Mouse (Mus musculus): ENCODE data around the gene Phf21a. TPM values are rescaled to one million over a fixed set of nuclear protein-coding genes. Genes with fewer than 3 reads are reported as not detected.

The Phf21a gene
- polyA plus RNA-seq, 1 experiment: 52.8 TPM

DNA sequence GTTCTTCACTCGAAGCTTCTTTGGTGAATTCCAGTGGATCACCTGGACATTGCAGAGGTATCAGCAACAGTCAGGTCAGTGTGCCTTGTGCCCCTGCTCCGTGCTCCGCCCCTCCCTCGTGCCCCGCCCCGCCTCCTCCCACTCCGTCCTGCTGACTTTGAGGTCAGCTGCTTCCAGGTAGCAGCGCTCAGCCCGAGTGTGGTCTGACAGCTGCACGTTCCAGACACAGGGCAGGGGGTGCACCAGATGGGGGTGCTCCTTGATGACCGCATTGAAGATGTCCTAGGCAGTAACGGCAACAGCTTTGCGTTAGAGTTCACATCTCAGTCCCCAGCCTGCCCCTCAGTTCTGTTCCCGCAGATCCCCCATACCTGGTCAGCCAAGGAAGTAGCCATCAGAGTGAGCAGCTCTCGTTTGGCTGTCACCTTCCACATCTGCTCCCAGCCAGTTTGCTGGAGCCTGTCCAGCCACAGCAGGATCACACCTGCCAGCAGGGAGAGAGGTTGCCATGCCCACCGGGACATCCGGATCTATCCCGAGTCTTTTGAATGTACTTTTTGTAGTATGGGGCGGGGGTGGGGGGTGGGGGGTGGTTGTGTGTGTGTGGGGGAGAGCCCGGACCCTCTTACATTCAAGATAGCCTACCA lies 274.6 kb downstream of the Phf21a start:
- Histone ChIP-seq H3K4me3 (replicated peaks; ENCODE audit: control insufficient read depth, low read depth, low read length) (no peak overlapping the region), H3K4me1 (ENCODE audit: control insufficient read depth, insufficient read depth, low read length) (no peaks in the 10 kb centered on the region), H3K27ac (ENCODE audit: control insufficient read depth, insufficient read depth, low read depth, low read length, poor library complexity) (no peak overlapping the region)
- no peak for TF ChIP-seq CTCF (IDR thresholded peaks at IDR 0.05; ENCODE audit: control insufficient read depth, insufficient read depth, low read length)
- no peak for TF ChIP-seq POLR2A (IDR thresholded peaks at IDR 0.05; ENCODE audit: borderline replicate concordance, control insufficient read depth, low read depth, low read length)
- 56% methylated on average over 20 of the region's 20 CpGs for WGBS

DNA sequence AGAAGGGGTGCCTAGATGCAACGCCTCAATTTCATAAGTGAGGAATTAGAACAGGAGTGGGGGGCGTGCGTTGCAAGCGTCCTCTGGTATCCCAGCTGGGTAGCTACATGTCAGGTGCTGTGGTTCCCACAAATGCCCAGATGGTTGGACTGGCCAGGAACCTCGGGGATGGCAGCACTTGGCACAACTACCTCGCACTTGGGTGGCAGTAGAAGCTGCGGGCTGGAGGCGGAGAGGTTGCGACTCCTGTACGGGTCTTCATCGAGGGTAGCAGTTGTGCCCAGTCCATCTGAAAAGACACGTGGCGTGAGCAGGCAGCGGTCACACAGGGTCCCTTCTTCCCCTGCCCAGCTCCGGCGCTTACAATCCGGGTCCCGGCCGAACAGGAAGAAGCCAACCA lies 277.5 kb downstream of the Phf21a start:
- Histone ChIP-seq H3K27ac (ENCODE audit: control insufficient read depth, insufficient read depth, low read depth, low read length, poor library complexity) (no peak overlapping the region), H3K4me1 (ENCODE audit: control insufficient read depth, insufficient read depth, low read length) (no peaks in the 10 kb centered on the region), H3K4me3 (replicated peaks; ENCODE audit: control insufficient read depth, low read depth, low read length) (no peak overlapping the region)
- TF ChIP-seq CTCF (IDR thresholded peaks at IDR 0.05; ENCODE audit: control insufficient read depth, insufficient read depth, low read length) (no peak), POLR2A (IDR thresholded peaks at IDR 0.05; ENCODE audit: borderline replicate concordance, control insufficient read depth, low read depth, low read length) (no peak)
- WGBS: 19% methylated on average over 19 of the region's 19 CpGs

DNA sequence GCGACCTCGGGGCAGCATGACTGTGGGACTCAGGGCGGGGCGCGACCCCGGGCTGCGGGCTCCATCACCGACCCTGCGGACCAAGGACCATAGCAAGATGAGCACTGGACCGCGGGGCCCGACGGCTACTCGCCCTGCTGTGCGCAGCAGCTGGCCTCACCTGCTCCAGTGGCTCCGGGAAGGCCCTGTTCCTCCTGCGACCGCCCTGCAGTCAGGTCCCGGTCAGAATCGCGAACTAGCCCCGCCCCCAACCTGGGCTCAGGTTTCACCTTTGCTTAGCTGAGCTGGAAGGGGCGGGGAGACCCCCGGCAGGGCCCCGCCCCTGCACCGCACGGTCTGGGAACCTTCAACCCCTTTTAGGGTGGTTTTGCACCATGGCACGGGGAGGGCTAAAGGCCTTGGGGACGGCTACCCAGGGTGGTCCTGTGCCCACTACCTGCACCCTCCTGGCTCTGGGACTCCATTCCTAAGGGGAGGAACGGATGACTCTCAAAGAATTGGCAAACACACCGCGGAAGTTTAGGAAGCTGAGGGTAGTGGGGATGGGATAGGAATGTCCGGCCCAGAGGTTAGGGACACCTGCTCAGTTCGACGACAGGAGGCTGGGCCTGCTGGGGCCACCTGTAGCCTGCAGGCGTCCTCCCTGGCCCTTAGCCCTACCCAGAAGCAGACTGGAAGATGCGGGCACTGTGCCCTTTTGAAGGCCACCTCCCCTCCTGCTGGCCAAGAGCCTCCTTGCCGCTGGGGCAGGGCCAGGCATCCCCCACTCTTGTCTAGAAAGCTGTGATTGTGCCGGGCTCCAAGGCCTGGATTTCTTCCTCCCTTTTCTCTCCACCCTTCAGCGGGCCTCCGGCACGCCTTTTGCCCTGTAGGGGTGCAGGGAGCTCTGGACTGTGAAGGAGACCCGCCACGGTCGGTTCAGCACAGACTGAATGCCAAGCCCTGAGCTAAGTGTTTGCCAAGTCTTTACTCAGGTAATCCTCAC lies 278.2 kb downstream of the Phf21a start:
- TF ChIP-seq CTCF (IDR thresholded peaks at IDR 0.05; ENCODE audit: control insufficient read depth, insufficient read depth, low read length): no peak
- TF ChIP-seq POLR2A (IDR thresholded peaks at IDR 0.05; ENCODE audit: borderline replicate concordance, control insufficient read depth, low read depth, low read length): no peak
- Histone ChIP-seq H3K27ac (ENCODE audit: control insufficient read depth, insufficient read depth, low read depth, low read length, poor library complexity) (no peak overlapping the region), H3K4me3 (replicated peaks; ENCODE audit: control insufficient read depth, low read depth, low read length) (peak overlapping the region; percentile 10), H3K4me1 (ENCODE audit: control insufficient read depth, insufficient read depth, low read length) (peaks cover 2% of the 10 kb centered on the region; the same call in 1 of the 2 replicates)
- 15% methylated on average over 45 of the region's 45 CpGs for WGBS

DNA sequence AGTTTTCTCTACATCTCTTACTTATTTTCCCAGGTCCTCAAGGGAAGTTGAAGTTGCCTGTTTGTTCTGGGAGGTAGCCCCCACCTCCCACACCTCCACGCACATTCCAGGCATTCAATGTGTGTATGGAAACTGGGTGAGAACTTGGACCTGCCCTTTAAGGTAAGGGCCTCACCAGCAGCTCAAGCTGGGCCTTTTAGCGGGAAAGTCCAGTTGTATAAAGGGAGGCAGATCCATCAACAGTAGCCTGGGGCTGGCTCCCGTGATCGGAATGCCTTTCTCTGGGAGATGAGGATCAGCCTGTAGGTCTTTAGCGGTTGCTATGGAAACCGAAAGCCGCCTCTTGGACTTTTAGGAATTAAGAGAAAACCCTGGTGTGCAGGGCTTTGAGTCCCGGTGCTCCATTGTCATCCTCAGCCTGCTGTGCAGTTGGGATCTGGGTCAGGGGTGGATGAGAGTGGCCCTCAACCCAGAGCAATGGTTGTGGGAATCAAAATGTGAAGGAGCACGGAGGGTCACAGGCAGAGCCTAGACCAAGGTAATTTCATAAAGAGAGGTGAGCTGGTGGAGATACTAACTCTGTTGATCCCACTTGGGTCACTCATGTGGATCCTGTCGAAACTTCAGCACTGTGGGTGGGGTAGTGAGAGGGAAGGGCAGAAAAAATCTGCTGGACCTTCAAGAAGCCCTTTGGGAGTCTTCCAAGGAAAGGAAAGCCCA lies 279.2 kb downstream of the Phf21a start:
- Histone ChIP-seq H3K4me1 (ENCODE audit: control insufficient read depth, insufficient read depth, low read length) (peaks cover 5% of the 10 kb centered on the region), H3K4me3 (replicated peaks; ENCODE audit: control insufficient read depth, low read depth, low read length) (no peak overlapping the region), H3K27ac (ENCODE audit: control insufficient read depth, insufficient read depth, low read depth, low read length, poor library complexity) (no peak overlapping the region)
- TF ChIP-seq CTCF (IDR thresholded peaks at IDR 0.05; ENCODE audit: control insufficient read depth, insufficient read depth, low read length) (no peak), POLR2A (IDR thresholded peaks at IDR 0.05; ENCODE audit: borderline replicate concordance, control insufficient read depth, low read depth, low read length) (no peak)
- WGBS: 88% methylated on average over 10 of the region's 10 CpGs

DNA sequence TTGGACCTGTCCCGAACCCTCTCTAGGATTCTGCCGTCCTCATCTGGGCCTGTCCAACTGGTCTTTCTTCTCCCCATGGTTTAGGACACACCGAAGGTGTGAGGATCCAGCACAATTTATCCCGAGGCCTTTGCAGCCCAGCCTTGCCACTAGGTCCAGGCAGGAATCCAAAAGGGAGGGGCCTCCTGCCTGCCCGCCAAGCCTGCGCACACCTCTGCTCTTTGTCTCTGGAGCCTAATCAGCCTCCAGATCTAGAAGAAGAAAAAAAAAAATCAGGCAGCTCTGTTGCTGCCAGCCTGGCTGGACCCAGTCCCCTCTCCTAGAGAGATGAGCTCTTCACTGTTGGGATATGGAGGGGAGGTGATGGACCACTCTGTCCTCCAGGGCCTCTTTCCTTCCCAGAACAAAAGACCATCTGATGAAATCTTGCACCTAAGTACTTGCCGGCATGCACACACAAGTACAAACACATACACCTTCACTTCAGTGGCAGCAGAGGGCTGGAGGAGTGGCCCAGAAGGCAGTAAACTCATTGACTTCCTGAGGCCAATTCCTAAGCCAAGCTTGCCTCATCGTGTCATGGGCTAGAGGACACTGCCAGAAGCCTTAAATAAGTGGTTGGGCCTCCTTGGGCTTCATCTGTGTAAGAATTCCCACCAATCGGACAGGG lies 280.0 kb downstream of the Phf21a start:
- 59% methylated on average over 9 of the region's 9 CpGs for WGBS
- Histone ChIP-seq H3K4me1 (ENCODE audit: control insufficient read depth, insufficient read depth, low read length) (peaks cover 5% of the 10 kb centered on the region), H3K4me3 (replicated peaks; ENCODE audit: control insufficient read depth, low read depth, low read length) (no peak overlapping the region), H3K27ac (ENCODE audit: control insufficient read depth, insufficient read depth, low read depth, low read length, poor library complexity) (no peak overlapping the region; the same call in 1 of the 2 replicates)
- TF ChIP-seq POLR2A (IDR thresholded peaks at IDR 0.05; ENCODE audit: borderline replicate concordance, control insufficient read depth, low read depth, low read length): no peak
- TF ChIP-seq CTCF (IDR thresholded peaks at IDR 0.05; ENCODE audit: control insufficient read depth, insufficient read depth, low read length): no peak

DNA sequence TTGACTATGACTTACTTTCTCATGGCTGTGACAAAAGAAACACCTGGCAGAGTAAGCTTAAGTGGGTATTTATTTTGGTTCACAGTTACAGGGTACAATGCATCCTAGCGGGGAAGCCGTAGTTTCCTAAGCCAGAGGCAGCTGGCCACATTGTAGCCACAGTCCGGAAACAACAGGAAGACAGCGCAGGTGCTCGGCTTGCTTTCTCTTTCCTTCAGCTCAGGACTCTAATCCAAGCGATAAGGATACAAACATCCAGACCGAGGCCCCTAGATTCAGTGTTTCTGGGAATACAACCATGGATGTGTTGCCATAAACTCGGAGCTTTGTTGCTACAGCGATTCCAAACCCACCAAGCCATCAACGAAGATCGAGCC lies 280.5 kb downstream of the Phf21a start:
- TF ChIP-seq CTCF (IDR thresholded peaks at IDR 0.05; ENCODE audit: control insufficient read depth, insufficient read depth, low read length) (no peak), POLR2A (IDR thresholded peaks at IDR 0.05; ENCODE audit: borderline replicate concordance, control insufficient read depth, low read depth, low read length) (no peak)
- H3K27ac ChIP-seq (ENCODE audit: control insufficient read depth, insufficient read depth, low read depth, low read length, poor library complexity): no peak overlapping the region
- H3K4me3 ChIP-seq (replicated peaks; ENCODE audit: control insufficient read depth, low read depth, low read length): no peak overlapping the region
- peaks cover 5% of the 10 kb centered on the region for H3K4me1 ChIP-seq (ENCODE audit: control insufficient read depth, insufficient read depth, low read length)
- 51% methylated on average over 11 of the region's 11 CpGs for WGBS

DNA sequence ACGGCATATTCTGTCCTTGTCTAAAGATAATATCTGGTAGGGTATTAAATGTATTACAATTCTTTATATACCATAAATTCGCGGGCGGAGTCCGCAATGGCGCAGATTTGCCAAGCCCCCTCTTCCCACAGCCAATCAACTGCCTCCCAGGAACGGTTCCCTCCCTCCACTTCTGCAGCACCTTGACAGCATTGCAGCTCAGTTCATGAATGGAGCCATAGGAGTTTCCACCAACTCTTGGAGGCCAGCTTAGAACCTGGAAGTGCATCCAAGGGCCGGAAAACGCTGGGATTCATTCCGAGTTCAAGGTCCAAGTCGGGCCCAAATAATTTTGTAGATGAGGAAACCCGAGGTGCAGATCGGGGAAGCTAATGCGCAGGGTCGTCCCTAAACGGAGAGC lies 281.6 kb downstream of the Phf21a start, which contains the start of the genes Pex16 and Large2:
TSS of gene Pex16 (plus strand) at position 163 of the 400 bp plus-strand sequence.
TSS of gene Large2 (minus strand) at position 356 of the 400 bp plus-strand sequence.
- Histone ChIP-seq H3K27ac (ENCODE audit: control insufficient read depth, insufficient read depth, low read depth, low read length, poor library complexity) (peak within 1 kb of the TSS; percentile 90), H3K4me3 (replicated peaks; ENCODE audit: control insufficient read depth, low read depth, low read length) (peak within 1 kb of the TSS; percentile 96), H3K4me1 (ENCODE audit: control insufficient read depth, insufficient read depth, low read length) (peaks cover 5% of the 10 kb centered on the region)
- under 1% methylated on average over 16 of the region's 16 CpGs for WGBS
- TF ChIP-seq CTCF (IDR thresholded peaks at IDR 0.05; ENCODE audit: control insufficient read depth, insufficient read depth, low read length) (no peak), POLR2A (IDR thresholded peaks at IDR 0.05; ENCODE audit: borderline replicate concordance, control insufficient read depth, low read depth, low read length) (no peak)

All from bone marrow, adult 2 months (tissue).